Mouse (Mus musculus): ENCODE data around the gene Srd5a3.

Srd5a3 gene

GRCm38 (mm10) chr5:76194377-76194945 is 54.4 kb downstream of the Srd5a3 start:
- no peak for DNase-seq (ENCODE audit: low spot score)

- no peak for DNase-seq (ENCODE audit: low spot score)
These were observed 59.3 kb downstream of the Srd5a3 start for GRCm38 (mm10) chr5:76199346-76199745.

GRCm38 (mm10) chr5:76203171-76203570 is 63.1 kb downstream of the Srd5a3 start:
- no peak for DNase-seq (ENCODE audit: low spot score)
